Mouse (Mus musculus): ENCODE data around the gene 9430097D07Rik. TPM values are rescaled to one million over a fixed set of nuclear protein-coding genes. Genes with fewer than 3 reads are reported as not detected.

9430097D07Rik gene
- total and polyA plus RNA-seq, 2 experiments = not detected

DNA sequence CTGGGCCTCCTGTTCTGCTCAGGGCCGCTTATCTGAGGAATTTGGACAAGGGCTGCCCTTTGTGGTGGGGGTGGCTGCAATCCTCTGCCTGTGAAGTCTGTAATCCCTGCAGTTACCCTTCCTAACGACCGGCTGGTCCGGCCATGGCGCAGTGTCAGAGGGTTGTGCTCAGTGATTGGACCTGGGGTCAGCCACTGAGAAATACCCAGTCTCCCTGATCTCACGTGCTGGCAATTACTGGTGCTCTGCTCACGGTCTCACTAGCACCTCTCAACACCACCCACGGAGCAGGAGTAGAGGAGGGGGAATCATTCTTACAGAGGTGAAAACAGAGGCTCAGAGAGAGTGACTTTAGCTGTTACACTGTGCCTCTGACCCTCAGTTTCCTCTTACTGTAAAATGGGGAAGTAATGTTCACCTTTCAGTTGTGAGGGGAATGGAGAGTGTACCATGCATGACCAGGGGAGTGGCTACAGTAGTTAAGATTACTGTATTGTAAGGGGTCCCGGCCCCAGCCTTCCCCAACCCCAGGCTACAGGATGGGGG, 38.1 kb downstream of the 9430097D07Rik start:
- WGBS = 9% methylated on average over 9 of the region's 9 CpGs
- H3K4me1 ChIP-seq (ENCODE audit: control insufficient read depth, insufficient read depth, low read length) = peaks cover 20% of the 10 kb centered on the region
- DNase-seq (ENCODE audit: extremely low read depth, low read depth, low spot score) = peak; percentile 84

DNA sequence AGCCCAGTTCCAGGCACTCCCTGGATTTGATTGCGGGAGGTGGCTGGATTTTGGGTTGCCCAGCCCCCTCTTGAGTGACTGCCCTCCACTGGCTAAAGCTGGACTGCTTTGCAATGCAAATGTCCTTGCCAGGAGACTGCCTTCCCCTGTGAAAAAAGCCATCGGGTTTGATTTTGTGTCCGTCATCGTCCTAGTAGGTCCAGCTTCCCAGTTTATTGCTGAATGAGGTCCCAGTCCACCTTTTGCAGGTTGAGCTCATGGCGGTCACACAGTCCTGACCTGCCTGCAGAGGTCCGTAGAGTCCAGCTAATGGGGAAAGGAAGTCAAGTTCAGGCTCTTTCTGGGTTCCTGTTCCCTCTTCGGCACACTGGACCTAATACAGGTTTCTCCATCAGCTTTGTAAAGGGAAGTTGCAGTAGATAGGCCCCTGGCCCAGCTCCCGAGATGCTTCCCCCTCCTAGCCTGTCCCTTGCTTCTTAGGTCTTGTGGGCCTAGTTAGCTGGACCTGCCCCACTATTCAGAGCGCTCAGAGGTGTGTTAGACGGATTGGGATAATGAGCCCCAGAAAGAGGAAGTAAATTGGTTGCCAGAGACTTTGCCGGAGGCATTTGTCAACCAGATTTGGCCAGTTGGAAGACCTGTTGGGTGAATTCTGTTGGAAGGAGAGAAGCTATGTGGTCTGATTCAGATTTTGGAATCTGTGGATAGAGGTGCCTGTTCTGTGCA, 38.7 kb downstream of the 9430097D07Rik start:
- DNase-seq (ENCODE audit: extremely low read depth, low read depth, low spot score) = peak; percentile 82
- TF ChIP-seq POLR2A (IDR thresholded peaks at IDR 0.05; ENCODE audit: extremely low read depth, insufficient read depth, low read length) (no peak), CTCF (IDR thresholded peaks at IDR 0.05; ENCODE audit: low read depth, low read length) (peak; percentile 51)
- peak overlapping the region; percentile 87 for H3K4me3 ChIP-seq (ENCODE audit: insufficient read depth, low read depth, low read length)

More for the DNA sequence above, 38.1 kb downstream of the 9430097D07Rik start:
- Histone ChIP-seq H3K4me3 (ENCODE audit: insufficient read depth, low read depth, low read length) (peak overlapping the region; percentile 87), H3K9ac (ENCODE audit: low read depth, low read length) (peak overlapping the region; percentile 96), H3K27ac (replicated peaks; ENCODE audit: insufficient read depth, low read depth, low read length) (peak overlapping the region; percentile 94), H3K79me2 (ENCODE audit: control insufficient read depth, insufficient read depth, low read length) (peaks cover 43% of the 10 kb centered on the region), H3K36me3 (ENCODE audit: control insufficient read depth, insufficient read depth, low read length) (no peaks in the 10 kb centered on the region), H3K27me3 (ENCODE audit: control insufficient read depth, insufficient read depth, low read length) (no peaks in the 10 kb centered on the region)
- TF ChIP-seq POLR2A (IDR thresholded peaks at IDR 0.05; ENCODE audit: extremely low read depth, insufficient read depth, low read length) = no peak
- TF ChIP-seq CTCF (IDR thresholded peaks at IDR 0.05; ENCODE audit: low read depth, low read length) = 0 out of 2 replicates have a peak, but pooled peaks have one; percentile 1

DNA sequence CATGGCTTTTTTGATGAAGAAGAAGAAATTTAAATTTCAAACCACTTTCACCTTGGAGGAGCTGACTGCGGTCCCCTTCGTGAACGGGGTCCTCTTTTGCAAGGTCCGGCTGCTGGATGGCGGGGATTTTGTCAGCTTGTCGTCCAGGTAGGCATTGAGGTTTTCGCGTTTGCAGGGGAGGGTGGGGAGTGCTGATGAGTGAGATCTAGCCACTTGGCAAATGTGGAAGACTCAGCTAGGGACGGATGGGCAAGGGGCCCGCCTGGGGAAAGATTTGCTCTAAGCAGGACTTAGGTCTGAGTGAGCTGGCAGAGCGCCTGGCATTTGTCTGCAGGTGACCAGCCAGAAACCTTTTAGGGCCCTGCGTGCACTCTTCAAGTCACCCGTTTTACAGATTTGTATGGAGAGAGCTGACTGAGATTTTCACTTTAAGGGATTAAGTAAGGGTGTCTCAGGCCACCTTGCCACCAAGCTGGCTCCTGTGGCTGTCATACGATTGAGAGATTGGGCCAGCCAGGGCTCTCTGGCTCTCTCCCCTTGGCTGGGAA, 39.3 kb downstream of the 9430097D07Rik start:
- WGBS = 4% methylated on average over 14 of the region's 14 CpGs

More for the DNA sequence above, 38.7 kb downstream of the 9430097D07Rik start:
- H3K4me1 ChIP-seq (ENCODE audit: control insufficient read depth, insufficient read depth, low read length) = peaks cover 16% of the 10 kb centered on the region
- H3K27me3 ChIP-seq (ENCODE audit: control insufficient read depth, insufficient read depth, low read length) = no peaks in the 10 kb centered on the region
- peak overlapping the region; percentile 96 for H3K9ac ChIP-seq (ENCODE audit: low read depth, low read length)
- peak overlapping the region; percentile 94 for H3K27ac ChIP-seq (replicated peaks; ENCODE audit: insufficient read depth, low read depth, low read length)
- H3K79me2 ChIP-seq (ENCODE audit: control insufficient read depth, insufficient read depth, low read length) = peaks cover 37% of the 10 kb centered on the region
- no peaks in the 10 kb centered on the region for H3K36me3 ChIP-seq (ENCODE audit: control insufficient read depth, insufficient read depth, low read length)
- whole genome bisulfite sequencing = 5% methylated on average over 11 of the region's 11 CpGs

DNA sequence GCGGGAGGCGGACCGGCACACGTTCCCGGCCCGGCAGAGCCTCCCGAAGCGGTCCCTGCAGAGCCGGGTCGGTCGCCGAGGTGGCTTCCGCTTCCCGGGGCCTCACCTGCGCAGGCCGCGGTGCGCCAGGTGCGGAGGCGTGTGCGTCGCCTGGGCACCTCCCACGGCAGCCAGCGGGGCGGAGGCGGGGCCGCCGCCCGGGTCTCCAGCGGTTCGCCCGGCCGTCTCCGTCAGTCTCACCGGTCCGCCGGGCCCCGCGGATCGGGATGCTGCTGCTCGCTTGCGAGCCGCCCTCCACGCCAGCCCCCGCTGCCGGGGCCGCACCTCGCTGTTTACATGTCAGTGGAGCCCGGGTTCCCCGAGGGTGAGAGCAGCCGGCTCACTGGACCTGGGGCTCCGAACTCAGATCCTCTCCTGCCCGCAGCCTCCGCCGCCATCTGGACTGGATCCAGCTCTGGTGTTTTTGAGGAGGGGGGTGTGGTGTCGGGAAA, 39.9 kb downstream of the 9430097D07Rik start:
- Histone ChIP-seq H3K27ac (replicated peaks; ENCODE audit: insufficient read depth, low read depth, low read length) (peak overlapping the region; percentile 94), H3K27me3 (ENCODE audit: control insufficient read depth, insufficient read depth, low read length) (no peaks in the 10 kb centered on the region), H3K4me3 (ENCODE audit: insufficient read depth, low read depth, low read length) (peak overlapping the region; percentile 87), H3K79me2 (ENCODE audit: control insufficient read depth, insufficient read depth, low read length) (peaks cover 24% of the 10 kb centered on the region; the same call in 1 of the 2 replicates), H3K4me1 (ENCODE audit: control insufficient read depth, insufficient read depth, low read length) (peaks cover 13% of the 10 kb centered on the region), H3K9ac (ENCODE audit: low read depth, low read length) (peak overlapping the region; percentile 96), H3K36me3 (ENCODE audit: control insufficient read depth, insufficient read depth, low read length) (no peaks in the 10 kb centered on the region)
- DNase-seq (ENCODE audit: extremely low read depth, low read depth, low spot score) = peak; percentile 49
- 0 out of 2 replicates have a peak, but pooled peaks have one; percentile 61 for TF ChIP-seq POLR2A (IDR thresholded peaks at IDR 0.05; ENCODE audit: extremely low read depth, insufficient read depth, low read length)
- no peak for TF ChIP-seq CTCF (IDR thresholded peaks at IDR 0.05; ENCODE audit: low read depth, low read length)
- 1% methylated on average over 55 of the region's 56 CpGs for WGBS

More for the DNA sequence above, 39.3 kb downstream of the 9430097D07Rik start:
- DNase-seq (ENCODE audit: extremely low read depth, low read depth, low spot score) = peak; percentile 78
- H3K27ac ChIP-seq (replicated peaks; ENCODE audit: insufficient read depth, low read depth, low read length) = peak overlapping the region; percentile 94
- H3K36me3 ChIP-seq (ENCODE audit: control insufficient read depth, insufficient read depth, low read length) = no peaks in the 10 kb centered on the region
- peaks cover 16% of the 10 kb centered on the region for H3K4me1 ChIP-seq (ENCODE audit: control insufficient read depth, insufficient read depth, low read length)
- no peak for TF ChIP-seq POLR2A (IDR thresholded peaks at IDR 0.05; ENCODE audit: extremely low read depth, insufficient read depth, low read length)
- no peak for TF ChIP-seq CTCF (IDR thresholded peaks at IDR 0.05; ENCODE audit: low read depth, low read length)
- peak overlapping the region; percentile 96 for H3K9ac ChIP-seq (ENCODE audit: low read depth, low read length)
- no peaks in the 10 kb centered on the region for H3K27me3 ChIP-seq (ENCODE audit: control insufficient read depth, insufficient read depth, low read length)
- H3K79me2 ChIP-seq (ENCODE audit: control insufficient read depth, insufficient read depth, low read length) = peaks cover 31% of the 10 kb centered on the region; the same call in 1 of the 2 replicates
- peak overlapping the region; percentile 87 for H3K4me3 ChIP-seq (ENCODE audit: insufficient read depth, low read depth, low read length)

DNA sequence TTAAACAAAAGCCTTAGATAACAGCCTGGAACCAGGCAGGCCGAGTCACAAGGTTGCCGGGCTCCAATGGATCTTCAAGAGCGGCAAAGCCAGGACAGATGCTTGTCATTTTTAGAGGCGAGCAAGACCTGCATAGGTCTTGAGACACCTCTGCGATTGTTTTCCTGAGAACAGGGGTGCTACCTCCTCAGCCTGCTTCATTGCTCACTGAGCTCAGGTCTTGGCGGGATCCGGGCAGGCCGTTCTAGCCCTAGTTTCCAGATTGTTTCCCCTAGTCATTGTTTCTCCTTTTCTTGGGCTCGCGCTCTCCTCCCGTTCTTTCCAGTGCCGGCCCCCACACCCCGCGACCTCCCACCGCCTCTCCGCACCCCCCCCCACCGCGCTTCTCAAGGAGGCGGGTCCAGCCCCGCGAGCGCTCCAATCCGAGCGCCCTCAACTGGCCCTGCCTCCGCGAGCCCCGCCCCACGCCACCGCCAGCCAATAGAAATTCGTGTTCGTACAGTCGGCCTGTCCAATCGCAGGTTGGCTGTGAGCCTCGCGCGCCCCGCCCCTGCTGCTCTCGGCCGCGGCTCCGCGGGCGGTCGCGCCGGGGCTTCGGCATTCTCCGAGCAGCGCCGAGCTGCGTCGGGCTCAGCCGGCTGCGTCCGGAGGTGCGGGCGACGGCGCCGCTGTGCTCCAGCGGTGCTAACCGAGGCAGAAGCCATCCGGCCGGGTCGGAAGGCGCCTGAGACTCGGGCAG, 40.6 kb downstream of the 9430097D07Rik start, which contains the start of gene Fam102a:
TSS of gene Fam102a (plus strand) at position 600 of the 739 bp plus-strand sequence.
- peak within 1 kb of the TSS; percentile 96 for H3K9ac ChIP-seq (ENCODE audit: low read depth, low read length)
- H3K36me3 ChIP-seq (ENCODE audit: control insufficient read depth, insufficient read depth, low read length) = no peaks in the 10 kb centered on the region
- peak within 1 kb of the TSS; percentile 94 for H3K27ac ChIP-seq (replicated peaks; ENCODE audit: insufficient read depth, low read depth, low read length)
- peaks cover 13% of the 10 kb centered on the region for H3K4me1 ChIP-seq (ENCODE audit: control insufficient read depth, insufficient read depth, low read length)
- TF ChIP-seq CTCF (IDR thresholded peaks at IDR 0.05; ENCODE audit: low read depth, low read length) (no peak), POLR2A (IDR thresholded peaks at IDR 0.05; ENCODE audit: extremely low read depth, insufficient read depth, low read length) (peak; percentile 93)
- peak; percentile 75 for DNase-seq (ENCODE audit: extremely low read depth, low read depth, low spot score)
- no peaks in the 10 kb centered on the region for H3K27me3 ChIP-seq (ENCODE audit: control insufficient read depth, insufficient read depth, low read length)
- under 1% methylated on average over 67 of the region's 67 CpGs for WGBS
- peak within 1 kb of the TSS; percentile 87 for H3K4me3 ChIP-seq (ENCODE audit: insufficient read depth, low read depth, low read length)
- H3K79me2 ChIP-seq (ENCODE audit: control insufficient read depth, insufficient read depth, low read length) = peaks cover 21% of the 10 kb centered on the region; the same call in 1 of the 2 replicates

Data from liver, adult 2 months (tissue).